In the genomic region with DNA sequence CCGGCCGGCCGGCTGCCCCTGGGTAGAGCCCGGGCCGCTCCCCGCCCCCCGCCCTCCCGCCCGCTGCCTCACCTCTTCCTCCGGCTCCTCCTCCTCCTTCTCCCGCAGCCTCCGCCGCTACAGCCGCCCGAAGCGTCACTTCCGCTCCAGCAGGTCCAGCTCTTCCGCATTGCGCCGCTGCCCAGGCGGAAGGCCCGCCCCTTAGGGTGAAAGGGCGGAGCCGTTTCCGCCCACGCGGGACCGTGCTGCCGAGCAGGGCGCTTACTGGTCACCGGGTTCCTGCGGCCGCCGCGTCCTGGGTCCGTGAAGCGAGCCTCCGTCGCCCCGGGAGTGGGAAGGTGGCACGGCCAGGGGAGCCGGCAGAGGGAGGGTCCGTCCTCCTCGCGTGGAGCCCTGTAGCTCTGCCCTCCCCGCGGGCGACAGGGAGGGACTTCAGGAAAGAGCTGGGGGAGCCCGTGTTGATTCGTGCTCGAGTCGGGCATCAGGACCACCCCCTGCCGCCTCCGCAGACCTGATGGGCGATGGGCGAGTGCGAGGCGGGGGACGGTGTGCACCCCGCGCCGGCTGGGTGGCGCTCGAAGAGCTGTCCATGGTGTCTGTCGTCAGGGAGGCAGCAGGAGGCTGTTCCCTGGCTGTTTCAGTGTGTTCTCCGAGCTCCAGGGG, we compare ENCODE assay signal across 8 mouse cellular contexts. TPM values are rescaled to one million over a fixed set of nuclear protein-coding genes. Genes with fewer than 3 reads are reported as not detected.
DNase-seq lines count a peak whose midpoint lies in the region; ATAC-seq and TF ChIP-seq lines count a peak whose summit lies in the region.

A gene (minus strand): TSS at position 288 of the 663 bp plus-strand sequence.

- peak within 1 kb of the TSS; percentile 90 for H3K4me3 ChIP-seq in heart, embryonic 11.5 days (ENCODE audit: low read depth, low read length)
- H3K4me3 ChIP-seq in kidney, embryonic 16.5 days (ENCODE audit: low read length): peak within 1 kb of the TSS; percentile 76
- H3K4me3 ChIP-seq in liver, adult 2 months (ENCODE audit: insufficient read depth, low read depth, low read length): peak within 1 kb of the TSS; percentile 89
- H3K4me3 ChIP-seq in myocyte: peak within 1 kb of the TSS; percentile 67

- peaks cover 5% of the 10 kb centered on the region; the same call in 1 of the 2 replicates for H3K4me1 ChIP-seq in heart, embryonic 11.5 days (ENCODE audit: control insufficient read depth, insufficient read depth, low read length)
- peaks cover 17% of the 10 kb centered on the region for H3K4me1 ChIP-seq in kidney, embryonic 16.5 days (ENCODE audit: insufficient read depth, low read length)
- H3K4me1 ChIP-seq in liver, adult 2 months (ENCODE audit: control insufficient read depth, insufficient read depth, low read length): peaks cover 3% of the 10 kb centered on the region

- H3K36me3 ChIP-seq in heart, embryonic 11.5 days (ENCODE audit: control insufficient read depth, insufficient read depth, low read length): peaks cover 17% of the 10 kb centered on the region
- peaks cover 16% of the 10 kb centered on the region; the same call in 1 of the 2 replicates for H3K36me3 ChIP-seq in kidney, embryonic 16.5 days (ENCODE audit: insufficient read depth, low read length)
- peaks cover 7% of the 10 kb centered on the region; the same call in 1 of the 2 replicates for H3K36me3 ChIP-seq in liver, adult 2 months (ENCODE audit: control insufficient read depth, insufficient read depth, low read length)
- peaks cover 25% of the 10 kb centered on the region for H3K36me3 ChIP-seq in myocyte (ENCODE audit: control insufficient read depth, insufficient read depth)
- peaks cover 7% of the 10 kb centered on the region for H3K36me3 ChIP-seq in splenic B cell, adult 2 months (ENCODE audit: control insufficient read depth, insufficient read depth, low read length, poor library complexity, severe bottlenecking)

- H3K79me2 ChIP-seq in liver, adult 2 months (ENCODE audit: control insufficient read depth, insufficient read depth, low read length): peaks cover 5% of the 10 kb centered on the region; the same call in 1 of the 2 replicates
- H3K79me2 ChIP-seq in myocyte (ENCODE audit: control insufficient read depth, insufficient read depth): peaks cover 11% of the 10 kb centered on the region

- H3K27me3 ChIP-seq in heart, embryonic 11.5 days (ENCODE audit: control insufficient read depth, insufficient read depth, low read length): no peaks in the 10 kb centered on the region
- no peaks in the 10 kb centered on the region for H3K27me3 ChIP-seq in kidney, embryonic 16.5 days (ENCODE audit: insufficient read depth, low read length)
- no peaks in the 10 kb centered on the region for H3K27me3 ChIP-seq in liver, adult 2 months (ENCODE audit: control insufficient read depth, insufficient read depth, low read length)
- no peaks in the 10 kb centered on the region for H3K27me3 ChIP-seq in myocyte (ENCODE audit: control insufficient read depth, insufficient read depth, insufficient read length)
- no peaks in the 10 kb centered on the region for H3K27me3 ChIP-seq in splenic B cell, adult 2 months (ENCODE audit: control insufficient read depth, insufficient read depth, low read length, poor library complexity, severe bottlenecking)

- H3ac ChIP-seq in myocyte (ENCODE audit: control insufficient read depth, insufficient read length): peak within 1 kb of the TSS; percentile 98

- WGBS in heart, embryonic 11.5 days (ENCODE audit: insufficient replicate concordance): under 1% methylated on average over 61 of the region's 66 CpGs
- WGBS in kidney, embryonic 16.5 days: 0% methylated on average over 59 of the region's 66 CpGs
- WGBS in liver, adult 2 months: under 1% methylated on average over 61 of the region's 66 CpGs

- peak within 1 kb of the TSS; percentile 63 for H3K4me2 ChIP-seq in heart, embryonic 11.5 days
- peak within 1 kb of the TSS; percentile 78 for H3K4me2 ChIP-seq in kidney, embryonic 16.5 days (replicated peaks; ENCODE audit: low read depth, low read length)
- peak within 1 kb of the TSS; percentile 96 for H3K4me2 ChIP-seq in myocyte (ENCODE audit: low read depth)

- H3K9me3 ChIP-seq in heart, embryonic 11.5 days (replicated peaks; ENCODE audit: control insufficient read depth, low read length): no peaks in the 10 kb centered on the region
- no peaks in the 10 kb centered on the region for H3K9me3 ChIP-seq in kidney, embryonic 16.5 days (ENCODE audit: low read length)

- TF ChIP-seq CTCF in liver, adult 2 months (IDR thresholded peaks at IDR 0.05; ENCODE audit: low read depth, low read length): no peak

- ATAC-seq in erythroblast, adult 5-6 weeks (replicated peaks; ENCODE audit: low FRiP score, poor library complexity, severe bottlenecking): peak; percentile 96
- ATAC-seq in heart, embryonic 11.5 days (replicated peaks; ENCODE audit: insufficient number of reproducible peaks, low FRiP score, low TSS enrichment): peak; percentile 95
- ATAC-seq in kidney, embryonic 16.5 days (ENCODE audit: low FRiP score, low TSS enrichment): peak; percentile 97

- DNase-seq in B cell, adult 2 months: peak; percentile 92 to 95
- peak; percentile 99 for DNase-seq in brain, adult 2 months (ENCODE audit: low read depth, low spot score)
- peak; percentile 82 for DNase-seq in liver, adult 2 months (ENCODE audit: extremely low read depth, low read depth, low spot score)
- DNase-seq in splenic B cell, adult 2 months (ENCODE audit: low read depth, low spot score): peak; percentile 96

- peak within 1 kb of the TSS; percentile 90 for H3K9ac ChIP-seq in heart, embryonic 11.5 days (ENCODE audit: low read depth, low read length)
- peak within 1 kb of the TSS; percentile 87 for H3K9ac ChIP-seq in kidney, embryonic 16.5 days (replicated peaks; ENCODE audit: low read length)
- peak within 1 kb of the TSS; percentile 84 for H3K9ac ChIP-seq in liver, adult 2 months (ENCODE audit: low read depth, low read length)

- peak within 1 kb of the TSS; percentile 89 for H3K27ac ChIP-seq in heart, embryonic 11.5 days (ENCODE audit: low read depth, low read length)
- peak within 1 kb of the TSS; percentile 93 for H3K27ac ChIP-seq in kidney, embryonic 16.5 days (ENCODE audit: low read length)
- peak within 1 kb of the TSS; percentile 63 for H3K27ac ChIP-seq in liver, adult 2 months (replicated peaks; ENCODE audit: insufficient read depth, low read depth, low read length)

- 0 out of 2 replicates have a peak, but pooled peaks have one; percentile 28 for TF ChIP-seq POLR2A in liver, adult 2 months (IDR thresholded peaks at IDR 0.05; ENCODE audit: extremely low read depth, insufficient read depth, low read length)
- peak; percentile 67 for TF ChIP-seq POLR2A in myocyte (IDR thresholded peaks at IDR 0.05; ENCODE audit: insufficient read length, low read depth)

TF ChIP-seq in myocyte, 11 proteins besides CTCF, POLR2A, EP300 and RAD21:
- TF ChIP-seq TCF12 (IDR thresholded peaks at IDR 0.05; ENCODE audit: insufficient read depth, poor library complexity, severe bottlenecking) (no peak), USF1 (IDR thresholded peaks at IDR 0.05; ENCODE audit: low read depth) (no peak), MAX (IDR thresholded peaks at IDR 0.05; ENCODE audit: low read depth) (no peak), REST (IDR thresholded peaks at IDR 0.05; ENCODE audit: insufficient read depth, insufficient read length) (peak; percentile 95), CEBPB (IDR thresholded peaks at IDR 0.05; ENCODE audit: insufficient read depth, poor library complexity, severe bottlenecking) (no peak), E2F4 (IDR thresholded peaks at IDR 0.05; ENCODE audit: insufficient read depth) (no peak), MYOG (IDR thresholded peaks at IDR 0.05; ENCODE audit: control insufficient read depth in 1 of 3, insufficient read depth in 1 of 3, insufficient read length in 2 of 3, low read depth in 2 of 3) (peak in 1 of 3 experiments; percentile 36), TCF3 (IDR thresholded peaks at IDR 0.05; ENCODE audit: insufficient read length, low read depth) (no peak), POLR2AphosphoS2 (IDR thresholded peaks at IDR 0.05; ENCODE audit: insufficient read length, low read depth) (peak; percentile 50), MYOD1 (IDR thresholded peaks at IDR 0.05; ENCODE audit: control insufficient read depth in 1 of 3, insufficient read length in 2 of 3, low read depth in 2 of 3) (peak in 1 of 3 experiments; percentile 11), SRF (IDR thresholded peaks at IDR 0.05; ENCODE audit: control insufficient read depth, insufficient read length, low read depth) (no peak)
TF ChIP-seq in myocyte: peak in this region for 4.

RNA-seq across cellular contexts. Expression of the gene that starts here (rescaled TPM):
- 166 and 169 TPM in 2 replicates for total RNA-seq in erythroblast, adult 5-6 weeks (2015; ENCODE audit: low replicate concordance)
- total RNA-seq in erythroblast, adult 5-6 weeks (2017; ENCODE audit: low replicate concordance): 142 and 167 TPM in 2 replicates
- polyA plus RNA-seq in heart, embryonic 11.5 days (2014; fragmentation: Nextera tagmentation; extraction: Ambion mirVana): 15.2 and 22.1 TPM in 2 replicates
- 12.3 and 17.0 TPM in 2 replicates for polyA plus RNA-seq in kidney, embryonic 16.5 days (2015; fragmentation: Nextera tagmentation; extraction: Ambion mirVana)
- 7.5 and 8.1 TPM in 2 replicates for total RNA-seq in liver, adult 2 months (2014; rRNA removed)
- 6.2 and 6.6 TPM in 2 replicates for polyA plus RNA-seq in liver, adult 2 months (2012; rRNA removed)
- 10.0 TPM for polyA plus RNA-seq in myocyte (2012; fragmentation: generic; extraction: Trizol)

Comparison
In these comparisons a context has a peak if more than half of its experiments do, and no peak if none do; other contexts are left out.
1. Peak in every context shown above with its lines: DNase-seq, ATAC-seq, H3K4me3 ChIP-seq and H3K27ac ChIP-seq.
2. RNA of the gene that starts here (total RNA-seq): 142 to 169 TPM in erythroblast, adult 5-6 weeks; 7.5 to 8.1 TPM in liver, adult 2 months; every median in the first group is over 10 times any median in the second.